Mouse (Mus musculus) limb, embryonic 10.5 days (tissue): Measurements from ENCODE around the gene Rhox7b. TPM values are rescaled to one million over a fixed set of nuclear protein-coding genes. Genes with fewer than 3 reads are reported as not detected.
"Not testable (repeated sequence)": the region's sequence is repeated elsewhere in the genome, so short reads cannot be mapped to it uniquely, and the experiment has no call there.

Source experiments
- DNase-seq: peaks from one replicate; pipeline ENCODE4 v3.0.0-alpha.2; 2017; ENCODE audit warnings: low spot score
- H3K27ac ChIP-seq: fragments of 300-500 bp; sonication (generic); 2 replicates; pipeline ENCODE4 v1.5.1; 2016; ENCODE audit warnings: mild to moderate bottlenecking
- H3K27me3 ChIP-seq: fragments of 300-500 bp; sonication (generic); 2 replicates; pipeline ENCODE4 v1.6.1; 2016; ENCODE audit warnings: low read depth, mild to moderate bottlenecking; ENCODE audit not compliant: poor library complexity, severe bottlenecking
- H3K36me3 ChIP-seq: fragments of 300-500 bp; sonication (generic); 2 replicates; pipeline ENCODE4 v1.6.1; 2016; ENCODE audit warnings: mild to moderate bottlenecking, moderate library complexity
- H3K4me1 ChIP-seq: fragments of 300-500 bp; sonication (generic); 2 replicates; pipeline ENCODE4 v1.6.1; 2016
- H3K4me3 ChIP-seq: fragments of 300-500 bp; sonication (generic); 2 replicates; pipeline ENCODE4 v1.5.1; 2016; ENCODE audit warnings: mild to moderate bottlenecking, moderate library complexity
- H3K9me3 ChIP-seq: fragments of 300-500 bp; sonication (generic); replicated peaks from 2 replicates; pipeline ENCODE4 v1.6.1; 2016; ENCODE audit warnings: mild to moderate bottlenecking
- WGBS: fragments of 180-500 bp; shearing (Covaris S2); methylation state at CpG from one replicate; pipeline ENCODE4 v1.1.7; 2016; 5-methylcytosine and 5-hydroxymethylcytosine counted together
- polyA plus RNA-seq: library from polyadenylated mRNA; unstranded; fragments of >200 nt; fragmentation: Nextera tagmentation; extraction: Ambion mirVana; gene quantifications from 2 replicates; pipeline ENCODE4 v1.2.1, GENCODE M21; 2016

Rhox7b gene
- polyA plus RNA-seq: not detected in 2 replicates

DNA sequence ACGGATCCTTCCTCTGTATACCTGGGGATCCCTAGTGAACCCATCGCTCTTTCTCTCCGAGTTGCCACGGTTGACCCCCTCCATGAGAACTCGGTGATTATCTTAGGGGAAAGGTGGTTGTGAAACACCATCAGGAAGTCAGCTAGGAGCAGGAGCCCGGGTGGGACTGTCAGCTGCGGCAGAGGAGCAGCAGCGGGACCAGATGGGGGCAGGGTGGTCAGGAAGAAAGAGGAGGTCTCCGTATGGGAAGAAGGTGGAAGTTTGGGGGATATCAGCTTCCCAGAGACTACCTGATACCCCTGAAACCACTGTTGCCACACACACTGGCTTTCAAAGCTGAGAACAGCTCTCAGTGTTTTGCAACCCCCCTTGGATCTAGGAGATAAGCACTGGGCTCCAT, at the start of gene Rhox7b:
Rhox7b (minus strand) TSS at position 101 of the 400 bp plus-strand sequence.
- DNase-seq, H3K4me1 ChIP-seq, H3K27ac ChIP-seq, H3K36me3 ChIP-seq, H3K9me3 ChIP-seq, H3K4me3 ChIP-seq, H3K27me3 ChIP-seq: not testable (repeated sequence)
- whole genome bisulfite sequencing: 81% methylated on average over 9 of the region's 9 CpGs

DNA sequence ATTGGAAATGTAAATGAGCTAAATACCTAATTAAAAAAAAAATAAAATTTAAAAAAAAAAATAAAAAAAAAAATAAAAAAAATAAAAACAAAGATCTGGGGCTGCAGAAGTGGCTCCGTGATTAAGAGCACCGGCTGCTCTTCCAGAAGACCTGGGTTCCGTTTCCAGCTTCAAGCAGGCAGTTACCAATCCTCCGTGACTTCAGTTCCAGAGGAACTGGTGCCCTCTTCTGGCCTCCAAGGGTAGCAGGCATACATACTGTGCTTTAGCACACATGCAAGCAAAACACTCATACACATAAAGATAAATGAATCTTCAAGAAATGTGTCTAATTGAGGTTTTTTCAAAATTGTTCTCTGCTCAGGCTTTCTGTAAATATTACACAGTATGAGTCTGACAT, 19.3 kb upstream of the Rhox7b start:
- Histone ChIP-seq H3K27ac (no peak overlapping the region), H3K9me3 (no peaks in the 10 kb centered on the region), H3K4me3 (no peak overlapping the region), H3K36me3 (no peaks in the 10 kb centered on the region), H3K27me3 (no peaks in the 10 kb centered on the region), H3K4me1 (no peaks in the 10 kb centered on the region)
- 70% methylated on average over 4 of the region's 4 CpGs for WGBS
- DNase-seq: no peak

DNA sequence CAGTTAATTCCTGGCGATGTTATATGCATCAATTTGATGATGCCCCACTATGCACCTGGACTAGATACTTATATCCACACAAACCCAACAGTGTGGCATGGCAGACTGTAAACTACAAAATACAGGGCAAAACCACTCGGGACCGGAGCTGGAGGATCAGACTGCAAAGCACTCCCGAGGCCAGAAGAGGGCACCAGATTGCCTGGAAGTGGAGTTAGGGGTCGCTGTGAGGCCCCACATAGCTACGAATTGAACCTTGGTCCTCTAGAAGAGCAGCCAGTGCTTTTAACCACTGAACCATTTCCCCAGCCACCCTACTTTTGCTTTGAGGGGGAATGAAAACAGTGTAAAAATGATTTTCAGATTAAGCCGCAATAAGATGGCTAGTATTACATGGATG, 11.5 kb upstream of the Rhox7b start:
- Histone ChIP-seq H3K27ac (no peak overlapping the region), H3K27me3 (no peaks in the 10 kb centered on the region), H3K9me3 (no peaks in the 10 kb centered on the region), H3K4me3 (no peak overlapping the region), H3K4me1 (no peaks in the 10 kb centered on the region), H3K36me3 (no peaks in the 10 kb centered on the region)
- WGBS: 60% methylated on average over 7 of the region's 7 CpGs
- peak; percentile 28 for DNase-seq

DNA sequence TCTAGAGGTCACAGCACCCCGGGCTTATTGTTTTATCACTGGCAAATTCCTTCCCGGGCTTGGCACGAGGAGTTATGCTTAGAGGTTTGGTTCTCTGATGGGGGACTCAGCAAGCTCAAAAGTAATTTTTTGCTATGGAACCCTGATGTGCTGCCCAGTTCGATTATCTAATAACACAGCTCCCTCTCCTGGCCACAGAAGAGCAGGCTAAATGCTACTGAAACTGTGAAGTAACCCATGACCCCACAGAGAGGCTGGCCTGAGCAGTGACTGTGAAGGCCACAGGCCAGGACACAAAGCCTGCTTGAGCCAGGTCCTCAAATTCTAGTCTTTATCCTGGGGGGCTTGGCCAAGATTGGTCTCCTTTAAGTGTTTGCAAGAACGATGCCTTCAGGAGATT, 6.7 kb upstream of the Rhox7b start:
- H3K9me3 ChIP-seq: no peaks in the 10 kb centered on the region
- no peak overlapping the region for H3K27ac ChIP-seq
- H3K27me3 ChIP-seq: no peaks in the 10 kb centered on the region
- no peak overlapping the region for H3K4me3 ChIP-seq
- no peaks in the 10 kb centered on the region for H3K4me1 ChIP-seq
- DNase-seq: no peak
- 76% methylated on average over 5 of the region's 5 CpGs for WGBS
- H3K36me3 ChIP-seq: no peaks in the 10 kb centered on the region

DNA sequence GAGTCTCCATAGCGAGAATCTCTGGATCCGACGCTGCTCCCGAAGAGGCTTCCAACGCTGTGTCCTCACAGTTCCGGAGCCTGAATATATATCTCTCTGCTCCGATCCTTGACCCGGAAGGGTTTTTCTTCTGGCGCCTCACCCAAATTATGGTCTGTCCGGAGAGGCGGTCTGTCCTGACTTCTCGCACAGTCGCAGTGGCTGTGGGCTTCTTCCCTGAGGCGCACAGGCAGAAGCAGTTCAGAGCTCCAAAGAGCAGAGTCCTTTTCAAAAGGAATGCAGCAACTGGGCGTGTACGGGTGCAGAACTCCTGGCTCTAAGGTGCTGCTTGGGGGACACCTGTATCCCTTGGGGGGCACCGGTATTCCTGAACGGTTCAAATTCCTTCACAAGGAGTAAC, 4.6 kb upstream of the Rhox7b start, which contains the start of gene Rhox9:
Rhox9 (minus strand) TSS at position 101 of the 400 bp plus-strand sequence.
- H3K36me3 ChIP-seq, H3K9me3 ChIP-seq, H3K4me3 ChIP-seq, H3K27me3 ChIP-seq, DNase-seq, H3K27ac ChIP-seq, H3K4me1 ChIP-seq: not testable (repeated sequence)
- WGBS: 93% methylated on average over 8 of the region's 18 CpGs

DNA sequence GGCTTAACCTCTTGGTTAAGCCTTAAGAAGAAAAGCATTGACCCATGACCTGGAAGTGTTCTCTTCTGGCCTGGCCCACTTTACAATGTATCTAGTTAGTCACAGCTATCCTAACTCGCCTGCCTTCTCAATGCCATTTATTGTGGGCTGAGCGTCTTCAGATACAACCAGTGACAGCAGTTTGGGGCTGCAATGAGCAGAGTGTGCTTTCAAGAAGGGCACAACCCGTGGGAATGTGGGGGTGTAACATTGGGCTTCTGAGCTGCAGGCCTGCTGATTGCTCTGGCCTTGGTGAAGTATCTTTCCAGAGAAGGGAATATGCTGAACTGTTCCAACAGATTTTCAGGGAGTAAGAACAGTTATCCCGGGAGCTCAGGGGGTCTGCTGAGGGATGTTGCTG, 18.2 kb downstream of the Rhox7b start, which contains the start of gene Rhox8:
Rhox8 (minus strand) TSS at position 101 of the 400 bp plus-strand sequence.
- Histone ChIP-seq H3K27me3 (no peaks in the 10 kb centered on the region), H3K4me3 (no peak within 1 kb of the TSS), H3K9me3 (no peaks in the 10 kb centered on the region), H3K36me3 (no peaks in the 10 kb centered on the region), H3K27ac (no peak within 1 kb of the TSS), H3K4me1 (no peaks in the 10 kb centered on the region)
- 86% methylated on average over 4 of the region's 4 CpGs for WGBS
- DNase-seq: no peak

DNA sequence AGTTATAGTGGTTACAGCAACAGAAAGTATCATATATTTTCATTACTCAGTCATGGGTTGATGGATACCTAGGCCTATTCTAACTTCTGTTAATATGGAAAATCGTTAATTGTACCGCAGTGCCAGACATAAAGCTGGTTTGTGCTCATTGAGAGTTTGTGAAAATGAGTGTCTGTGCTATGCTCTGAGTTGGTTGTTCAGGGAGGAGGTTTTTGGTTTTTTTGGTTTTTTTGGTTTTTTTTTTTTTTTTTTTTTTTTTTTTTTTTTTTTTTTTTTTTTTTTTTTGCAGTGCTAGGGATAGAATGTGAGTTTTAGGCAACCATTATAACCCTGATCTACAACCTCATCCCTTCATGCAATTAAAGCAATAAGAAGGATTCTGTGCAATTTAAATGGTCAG, 25.4 kb downstream of the Rhox7b start:
- H3K4me1 ChIP-seq: no peaks in the 10 kb centered on the region
- H3K4me3 ChIP-seq: no peak overlapping the region
- 97% methylated on average over 2 of the region's 2 CpGs for WGBS
- no peaks in the 10 kb centered on the region for H3K27me3 ChIP-seq
- no peaks in the 10 kb centered on the region for H3K9me3 ChIP-seq
- no peak overlapping the region for H3K27ac ChIP-seq
- H3K36me3 ChIP-seq: no peaks in the 10 kb centered on the region
- DNase-seq: no peak

Other genes starting within 250 kb of the Rhox7b start
- gene Rhox4g, start 245.9 kb downstream of the Rhox7b start, polyA plus RNA-seq: not detected in 2 replicates
- not detected in 2 replicates for gene Rhox3h, start 228.5 kb downstream of the Rhox7b start, polyA plus RNA-seq
- not detected in 2 replicates for gene Rhox2h, start 224.0 kb downstream of the Rhox7b start, polyA plus RNA-seq
- gene Rhox5, start 92.4 kb downstream of the Rhox7b start, polyA plus RNA-seq: 1.8 and 2.3 TPM in 2 replicates
- gene Rhox6, start 70.3 kb downstream of the Rhox7b start, polyA plus RNA-seq: not detected in 2 replicates
- gene Rhox7a, start 65.5 kb downstream of the Rhox7b start, polyA plus RNA-seq: not detected in 2 replicates
- gene Rhox8, start 18.3 kb downstream of the Rhox7b start, polyA plus RNA-seq: not detected in 2 replicates
- gene Rhox9, start 4.5 kb upstream of the Rhox7b start, polyA plus RNA-seq: not detected in 2 replicates
- not detected in 2 replicates for gene Btg1-ps1, start 121.6 kb upstream of the Rhox7b start, polyA plus RNA-seq
- gene Btg1-ps2, start 145.9 kb upstream of the Rhox7b start, polyA plus RNA-seq: not detected in 2 replicates
- gene Rhox10, start 169.2 kb upstream of the Rhox7b start, polyA plus RNA-seq: not detected in 2 replicates
- not detected in 2 replicates for gene Rhox11, start 187.9 kb upstream of the Rhox7b start, polyA plus RNA-seq
- gene Rhox12, start 213.7 kb upstream of the Rhox7b start, polyA plus RNA-seq: not detected in 2 replicates
- not detected in 2 replicates for gene Rhox13, start 224.0 kb upstream of the Rhox7b start, polyA plus RNA-seq